Mouse (Mus musculus): ENCODE data around the gene Olfr95. TPM values are rescaled to one million over a fixed set of nuclear protein-coding genes. Genes with fewer than 3 reads are reported as not detected.
A peak's percentile ranks its signal among the peaks of the same experiment; 100 is the strongest.

Olfr95 gene
- polyA plus RNA-seq, 1 experiment = 0.12 TPM

- TF ChIP-seq EP300 (IDR thresholded peaks at IDR 0.05; ENCODE audit: insufficient read depth, low read depth, low read length) (peak; percentile 74; the same call in 1 of the 2 replicates), POLR2A (IDR thresholded peaks at IDR 0.05; ENCODE audit: insufficient read depth, low read length) (no peak), CTCF (IDR thresholded peaks at IDR 0.05; ENCODE audit: low read depth, low read length) (peak; percentile 100)
- Histone ChIP-seq H3K36me3 (ENCODE audit: control insufficient read depth, insufficient read depth, low read length, poor library complexity, severe bottlenecking) (no peaks in the 10 kb centered on the region), H3K4me3 (ENCODE audit: low read depth, low read length) (no peak overlapping the region), H3K9ac (ENCODE audit: low read depth, poor library complexity, severe bottlenecking) (no peak overlapping the region), H3K27me3 (ENCODE audit: control insufficient read depth, insufficient read depth, low read length, poor library complexity, severe bottlenecking) (no peaks in the 10 kb centered on the region), H3K27ac (ENCODE audit: insufficient read depth, low read length) (no peak overlapping the region), H3K9me3 (replicated peaks; ENCODE audit: control insufficient read depth, insufficient read depth, low read length, poor library complexity, severe bottlenecking) (no peaks in the 10 kb centered on the region), H3K4me1 (ENCODE audit: control insufficient read depth, insufficient read depth, low read length) (no peaks in the 10 kb centered on the region)
Observed at GRCm38 (mm10) chr17:37203206-37203916, 9.6 kb downstream of the Olfr95 start.

- Histone ChIP-seq H3K27ac (ENCODE audit: insufficient read depth, low read length) (no peak within 1 kb of the TSS), H3K36me3 (ENCODE audit: control insufficient read depth, insufficient read depth, low read length, poor library complexity, severe bottlenecking) (no peaks in the 10 kb centered on the region), H3K9me3 (replicated peaks; ENCODE audit: control insufficient read depth, insufficient read depth, low read length, poor library complexity, severe bottlenecking) (no peaks in the 10 kb centered on the region), H3K9ac (ENCODE audit: low read depth, poor library complexity, severe bottlenecking) (no peak within 1 kb of the TSS), H3K27me3 (ENCODE audit: control insufficient read depth, insufficient read depth, low read length, poor library complexity, severe bottlenecking) (no peaks in the 10 kb centered on the region), H3K4me1 (ENCODE audit: control insufficient read depth, insufficient read depth, low read length) (no peaks in the 10 kb centered on the region), H3K4me3 (ENCODE audit: low read depth, low read length) (no peak within 1 kb of the TSS)
- no peak for TF ChIP-seq POLR2A (IDR thresholded peaks at IDR 0.05; ENCODE audit: insufficient read depth, low read length)
- TF ChIP-seq EP300 (IDR thresholded peaks at IDR 0.05; ENCODE audit: insufficient read depth, low read depth, low read length) = no peak
- TF ChIP-seq CTCF (IDR thresholded peaks at IDR 0.05; ENCODE audit: low read depth, low read length) = no peak
Observed at GRCm38 (mm10) chr17:37200894-37201293, 12.0 kb downstream of the Olfr95 start, which contains the start of gene Olfr94. Gene Olfr94, minus strand, starts transcription at chr17:37200994.

- H3K27ac ChIP-seq (ENCODE audit: insufficient read depth, low read length) = peak overlapping the region; percentile 47
- H3K4me1 ChIP-seq (ENCODE audit: control insufficient read depth, insufficient read depth, low read length) = peaks cover 6% of the 10 kb centered on the region
- no peak for TF ChIP-seq POLR2A (IDR thresholded peaks at IDR 0.05; ENCODE audit: insufficient read depth, low read length)
- no peak for TF ChIP-seq CTCF (IDR thresholded peaks at IDR 0.05; ENCODE audit: low read depth, low read length)
- peak; percentile 54; the same call in 1 of the 2 replicates for TF ChIP-seq EP300 (IDR thresholded peaks at IDR 0.05; ENCODE audit: insufficient read depth, low read depth, low read length)
- peak overlapping the region; percentile 64 for H3K4me3 ChIP-seq (ENCODE audit: low read depth, low read length)
- no peaks in the 10 kb centered on the region for H3K27me3 ChIP-seq (ENCODE audit: control insufficient read depth, insufficient read depth, low read length, poor library complexity, severe bottlenecking)
- H3K9ac ChIP-seq (ENCODE audit: low read depth, poor library complexity, severe bottlenecking) = peak overlapping the region; percentile 46
- no peaks in the 10 kb centered on the region for H3K36me3 ChIP-seq (ENCODE audit: control insufficient read depth, insufficient read depth, low read length, poor library complexity, severe bottlenecking)
- H3K9me3 ChIP-seq (replicated peaks; ENCODE audit: control insufficient read depth, insufficient read depth, low read length, poor library complexity, severe bottlenecking) = no peaks in the 10 kb centered on the region
Observed at GRCm38 (mm10) chr17:37196845-37197724, 15.8 kb downstream of the Olfr95 start.

GRCm38 (mm10) chr17:37194782-37195181 is 18.1 kb downstream of the Olfr95 start:
- Histone ChIP-seq H3K27ac (ENCODE audit: insufficient read depth, low read length) (peak overlapping the region; percentile 30; the same call in 1 of the 2 replicates), H3K4me3 (ENCODE audit: low read depth, low read length) (no peak overlapping the region), H3K27me3 (ENCODE audit: control insufficient read depth, insufficient read depth, low read length, poor library complexity, severe bottlenecking) (no peaks in the 10 kb centered on the region), H3K9me3 (replicated peaks; ENCODE audit: control insufficient read depth, insufficient read depth, low read length, poor library complexity, severe bottlenecking) (no peaks in the 10 kb centered on the region), H3K9ac (ENCODE audit: low read depth, poor library complexity, severe bottlenecking) (no peak overlapping the region), H3K36me3 (ENCODE audit: control insufficient read depth, insufficient read depth, low read length, poor library complexity, severe bottlenecking) (no peaks in the 10 kb centered on the region), H3K4me1 (ENCODE audit: control insufficient read depth, insufficient read depth, low read length) (peaks cover 9% of the 10 kb centered on the region)
- TF ChIP-seq POLR2A (IDR thresholded peaks at IDR 0.05; ENCODE audit: insufficient read depth, low read length) (no peak), CTCF (IDR thresholded peaks at IDR 0.05; ENCODE audit: low read depth, low read length) (no peak)

GRCm38 (mm10) chr17:37193656-37194055 is 19.3 kb downstream of the Olfr95 start, which contains the start of gene Ubd:
Gene Ubd, plus strand, starts transcription at chr17:37193892.
- no peak for TF ChIP-seq POLR2A (IDR thresholded peaks at IDR 0.05; ENCODE audit: insufficient read depth, low read length)
- TF ChIP-seq CTCF (IDR thresholded peaks at IDR 0.05; ENCODE audit: low read depth, low read length) = no peak
- TF ChIP-seq EP300 (IDR thresholded peaks at IDR 0.05; ENCODE audit: insufficient read depth, low read depth, low read length) = no peak
- Histone ChIP-seq H3K36me3 (ENCODE audit: control insufficient read depth, insufficient read depth, low read length, poor library complexity, severe bottlenecking) (no peaks in the 10 kb centered on the region), H3K4me1 (ENCODE audit: control insufficient read depth, insufficient read depth, low read length) (peaks cover 11% of the 10 kb centered on the region), H3K27me3 (ENCODE audit: control insufficient read depth, insufficient read depth, low read length, poor library complexity, severe bottlenecking) (no peaks in the 10 kb centered on the region), H3K9me3 (replicated peaks; ENCODE audit: control insufficient read depth, insufficient read depth, low read length, poor library complexity, severe bottlenecking) (no peaks in the 10 kb centered on the region), H3K9ac (ENCODE audit: low read depth, poor library complexity, severe bottlenecking) (peak within 1 kb of the TSS; percentile 62), H3K27ac (ENCODE audit: insufficient read depth, low read length) (peak within 1 kb of the TSS; percentile 85), H3K4me3 (ENCODE audit: low read depth, low read length) (peak within 1 kb of the TSS; percentile 42)

Data from ES-Bruce4 (cell line).